Mouse (Mus musculus): ENCODE data around the gene Cby1. TPM values are rescaled to one million over a fixed set of nuclear protein-coding genes. Genes with fewer than 3 reads are reported as not detected.
"Not testable (repeated sequence)": the region's sequence is repeated elsewhere in the genome, so short reads cannot be mapped to it uniquely, and the experiment has no call there.

Cby1 gene
- polyA plus RNA-seq, 1 experiment from 2014 or later, result 85.6 TPM

- Histone ChIP-seq H3K27me3 (no peaks in the 10 kb centered on the region), H3K36me3 (peaks cover 53% of the 10 kb centered on the region), H3K9me3 (no peaks in the 10 kb centered on the region), H3K4me1 (replicated peaks) (peaks cover 6% of the 10 kb centered on the region), H3K4me3 (no peak overlapping the region), H3K4me2 (no peak overlapping the region), H3K9ac (no peak overlapping the region), H3K27ac (replicated peaks) (no peak overlapping the region)
- no peak for ATAC-seq (ENCODE audit: low read depth)
- WGBS, result 76% methylated on average over 4 of the region's 4 CpGs
These were observed 7.5 kb upstream of the Cby1 start for GRCm38 (mm10) chr15:79651481-79651880.

- H3K27ac ChIP-seq (replicated peaks), result 0 out of 2 replicates have a peak overlapping the region, but pooled peaks have one; percentile 5
- H3K4me1 ChIP-seq (replicated peaks), result peaks cover 25% of the 10 kb centered on the region
- WGBS, result 77% methylated on average over 14 of the region's 14 CpGs
- no peak overlapping the region for H3K4me2 ChIP-seq
- H3K36me3 ChIP-seq, result peaks cover 13% of the 10 kb centered on the region
- peak overlapping the region; percentile 34; the same call in 1 of the 2 replicates for H3K9ac ChIP-seq
- ATAC-seq (ENCODE audit: low read depth), result no peak
- no peaks in the 10 kb centered on the region for H3K9me3 ChIP-seq
- no peaks in the 10 kb centered on the region for H3K27me3 ChIP-seq
- no peak overlapping the region for H3K4me3 ChIP-seq
These were observed 2.5 kb upstream of the Cby1 start for GRCm38 (mm10) chr15:79656451-79656850.

- 4% methylated on average over 16 of the region's 16 CpGs for WGBS
- no peak; the same call in 1 of the 2 replicates for ATAC-seq (ENCODE audit: low read depth)
These were observed 1.0 kb upstream of the Cby1 start for GRCm38 (mm10) chr15:79657837-79658530.

GRCm38 (mm10) chr15:79661852-79662251 lies 2.9 kb downstream of the Cby1 start:
- H3K9ac ChIP-seq, result no peak overlapping the region
- no peak overlapping the region for H3K4me2 ChIP-seq
- H3K36me3 ChIP-seq, result peaks cover 40% of the 10 kb centered on the region
- peaks cover 15% of the 10 kb centered on the region for H3K4me1 ChIP-seq (replicated peaks)
- no peaks in the 10 kb centered on the region for H3K9me3 ChIP-seq
- ATAC-seq (ENCODE audit: low read depth), result no peak
- WGBS, result 67% methylated on average over 4 of the region's 4 CpGs
- H3K4me3 ChIP-seq, result no peak overlapping the region
- no peak overlapping the region for H3K27ac ChIP-seq (replicated peaks)
- no peaks in the 10 kb centered on the region for H3K27me3 ChIP-seq

More at GRCm38 (mm10) chr15:79657837-79658530, 1.0 kb upstream of the Cby1 start:
- peak overlapping the region; percentile 97 for H3K27ac ChIP-seq (replicated peaks)
- H3K4me3 ChIP-seq, result peak overlapping the region; percentile 96
- H3K9ac ChIP-seq, result peak overlapping the region; percentile 92
- H3K27me3 ChIP-seq, result no peaks in the 10 kb centered on the region
- H3K4me1 ChIP-seq (replicated peaks), result peaks cover 25% of the 10 kb centered on the region
- peaks cover 19% of the 10 kb centered on the region for H3K36me3 ChIP-seq
- H3K4me2 ChIP-seq, result peak overlapping the region; percentile 85
- H3K9me3 ChIP-seq, result no peaks in the 10 kb centered on the region

- no peaks in the 10 kb centered on the region for H3K9me3 ChIP-seq
- H3K4me1 ChIP-seq (replicated peaks), result peaks cover 5% of the 10 kb centered on the region
- H3K4me3 ChIP-seq, result no peak overlapping the region
- no peak for ATAC-seq (ENCODE audit: low read depth)
- WGBS, result 89% methylated on average over 8 of the region's 8 CpGs
- no peak overlapping the region for H3K9ac ChIP-seq
- no peak overlapping the region for H3K4me2 ChIP-seq
- no peaks in the 10 kb centered on the region for H3K27me3 ChIP-seq
- peaks cover 49% of the 10 kb centered on the region for H3K36me3 ChIP-seq
- no peak overlapping the region for H3K27ac ChIP-seq (replicated peaks)
These were observed 5.7 kb downstream of the Cby1 start for GRCm38 (mm10) chr15:79664666-79665065.

- Histone ChIP-seq H3K27me3 (no peaks in the 10 kb centered on the region), H3K36me3 (peaks cover 46% of the 10 kb centered on the region), H3K4me1 (replicated peaks) (peaks cover 7% of the 10 kb centered on the region), H3K27ac (replicated peaks) (no peak overlapping the region), H3K9ac (no peak overlapping the region), H3K4me3 (no peak overlapping the region), H3K4me2 (no peak overlapping the region), H3K9me3 (no peaks in the 10 kb centered on the region)
- no peak for ATAC-seq (ENCODE audit: low read depth)
- 79% methylated on average over 10 of the region's 10 CpGs for WGBS
These were observed 10.2 kb downstream of the Cby1 start for GRCm38 (mm10) chr15:79669195-79669594.

GRCm38 (mm10) chr15:79670249-79670971 lies 11.4 kb downstream of the Cby1 start, which contains the start of gene Tomm22:
Gene Tomm22 (plus strand): TSS chr15:79670861.
- peak within 1 kb of the TSS; percentile 84 for H3K4me2 ChIP-seq
- peaks cover 7% of the 10 kb centered on the region for H3K4me1 ChIP-seq (replicated peaks)
- no peaks in the 10 kb centered on the region for H3K27me3 ChIP-seq
- 0 out of 2 replicates have a peak within 1 kb of the TSS, but pooled peaks have one; percentile 56 for H3K27ac ChIP-seq (replicated peaks)
- peak within 1 kb of the TSS; percentile 88 for H3K9ac ChIP-seq
- peak within 1 kb of the TSS; percentile 84 for H3K4me3 ChIP-seq
- ATAC-seq (ENCODE audit: low read depth), result peak; percentile 96
- 20% methylated on average over 32 of the region's 33 CpGs for WGBS
- H3K36me3 ChIP-seq, result peaks cover 55% of the 10 kb centered on the region
- H3K9me3 ChIP-seq, result no peaks in the 10 kb centered on the region

GRCm38 (mm10) chr15:79670972-79671299 lies 11.9 kb downstream of the Cby1 start:
- Histone ChIP-seq H3K9ac (peak overlapping the region; percentile 88), H3K27ac (replicated peaks) (0 out of 2 replicates have a peak overlapping the region, but pooled peaks have one; percentile 56)

GRCm38 (mm10) chr15:79671828-79672348 lies 12.9 kb downstream of the Cby1 start:
- WGBS, result 87% methylated on average over 11 of the region's 11 CpGs
- H3K4me2 ChIP-seq, result peak overlapping the region; percentile 84
- H3K27ac ChIP-seq (replicated peaks); ATAC-seq (ENCODE audit: low read depth); H3K4me1 ChIP-seq (replicated peaks); H3K9me3 ChIP-seq; H3K27me3 ChIP-seq: not testable (repeated sequence)
- 0 out of 2 replicates have a peak overlapping the region, but pooled peaks have one; percentile 38 for H3K9ac ChIP-seq
- H3K36me3 ChIP-seq, result peaks cover 54% of the 10 kb centered on the region
- H3K4me3 ChIP-seq, result peak overlapping the region; percentile 84

More at GRCm38 (mm10) chr15:79670972-79671299, 11.9 kb downstream of the Cby1 start:
- no peaks in the 10 kb centered on the region for H3K27me3 ChIP-seq
- peaks cover 54% of the 10 kb centered on the region for H3K36me3 ChIP-seq
- H3K4me3 ChIP-seq, result peak overlapping the region; percentile 84
- H3K4me2 ChIP-seq, result peak overlapping the region; percentile 84
- ATAC-seq (ENCODE audit: low read depth), result peak; percentile 52
- WGBS, result under 1% methylated on average over 37 of the region's 37 CpGs
- H3K4me1 ChIP-seq (replicated peaks), result peaks cover 7% of the 10 kb centered on the region
- no peaks in the 10 kb centered on the region for H3K9me3 ChIP-seq

GRCm38 (mm10) chr15:79677936-79678335 lies 18.9 kb downstream of the Cby1 start:
- 83% methylated on average over 2 of the region's 2 CpGs for WGBS
- no peak for ATAC-seq (ENCODE audit: low read depth)
- H3K4me1 ChIP-seq (replicated peaks), result peaks cover 17% of the 10 kb centered on the region

GRCm38 (mm10) chr15:79681973-79682372 lies 23.0 kb downstream of the Cby1 start:
- Histone ChIP-seq H3K9me3 (no peaks in the 10 kb centered on the region), H3K9ac (no peak overlapping the region), H3K4me2 (no peak overlapping the region), H3K27ac (replicated peaks) (no peak overlapping the region), H3K27me3 (no peaks in the 10 kb centered on the region), H3K36me3 (peaks cover 9% of the 10 kb centered on the region; the same call in 1 of the 2 replicates), H3K4me1 (replicated peaks) (peaks cover 54% of the 10 kb centered on the region), H3K4me3 (no peak overlapping the region)
- no peak for ATAC-seq (ENCODE audit: low read depth)
- WGBS, result 88% methylated on average over 4 of the region's 4 CpGs

More at GRCm38 (mm10) chr15:79677936-79678335, 18.9 kb downstream of the Cby1 start:
- Histone ChIP-seq H3K36me3 (peaks cover 45% of the 10 kb centered on the region), H3K9ac (no peak overlapping the region), H3K9me3 (no peaks in the 10 kb centered on the region), H3K27me3 (no peaks in the 10 kb centered on the region), H3K4me3 (no peak overlapping the region), H3K27ac (replicated peaks) (no peak overlapping the region), H3K4me2 (no peak overlapping the region)

- H3K36me3 ChIP-seq, result 0 out of 2 replicates have a peak, but pooled peaks cover 8% of the 10 kb centered on the region
- no peak for ATAC-seq (ENCODE audit: low read depth)
- H3K9ac ChIP-seq, result peak overlapping the region; percentile 95; the same call in 1 of the 2 replicates
- H3K4me1 ChIP-seq (replicated peaks), result peaks cover 56% of the 10 kb centered on the region
- no peak overlapping the region for H3K4me3 ChIP-seq
- 88% methylated on average over 6 of the region's 6 CpGs for WGBS
- H3K27ac ChIP-seq (replicated peaks), result no peak overlapping the region
- peak overlapping the region; percentile 87 for H3K4me2 ChIP-seq
- no peaks in the 10 kb centered on the region for H3K27me3 ChIP-seq
- no peaks in the 10 kb centered on the region for H3K9me3 ChIP-seq
These were observed 24.1 kb downstream of the Cby1 start for GRCm38 (mm10) chr15:79683146-79683545.

Measured in neural tube, embryonic 13.5 days (tissue).